11 mouse cellular contexts compared by ENCODE assay signal in the genomic region with DNA sequence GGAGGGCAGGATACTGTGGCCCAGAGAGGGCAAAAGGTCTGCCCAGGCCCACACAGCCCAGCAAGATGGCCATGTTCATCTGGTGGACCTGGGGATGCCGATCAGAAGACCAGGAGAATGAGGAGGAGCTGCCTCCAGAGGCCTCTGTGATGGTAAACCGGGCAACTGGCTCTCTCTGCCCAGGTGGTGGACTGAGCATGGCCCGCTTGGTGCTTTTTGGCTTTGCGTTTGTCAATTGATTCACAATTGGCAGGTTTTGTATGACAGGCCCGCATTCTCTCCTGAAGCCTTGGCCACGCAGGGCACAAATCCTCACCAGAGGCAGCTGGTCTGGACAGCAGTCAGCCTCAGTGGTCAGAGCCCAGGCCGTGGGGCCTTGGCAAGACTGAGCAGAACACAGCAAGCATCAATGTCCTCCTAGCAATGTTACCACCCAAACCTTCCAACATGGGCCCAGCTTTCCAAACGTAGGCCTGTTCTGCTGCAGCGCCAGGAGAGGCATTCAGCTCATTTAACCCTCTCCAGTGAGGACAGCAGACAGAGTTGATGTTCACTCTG. TPM values are rescaled to one million over a fixed set of nuclear protein-coding genes. Genes with fewer than 3 reads are reported as not detected.
DNase-seq lines count a peak whose midpoint lies in the region; ATAC-seq and TF ChIP-seq lines count a peak whose summit lies in the region.
"Had no signal": no experiment of that assay in that cellular context is flagged by ENCODE, and none has a peak within 500 bp of the region (broad histone marks: within the 10 kb centered on the region; RNA-seq: fewer than 3 reads in every experiment).

No protein-coding gene starts in this region.

- H3K4me2 ChIP-seq in forebrain, postnatal 0 days (ENCODE audit: low read depth), result peak overlapping the region; percentile 93; the same call in 1 of the 2 replicates
- no peak overlapping the region for H3K4me2 ChIP-seq in forebrain, embryonic 16.5 days (ENCODE audit: low read length)
- H3K4me2 ChIP-seq in hindbrain, embryonic 12.5 days (replicated peaks), result peak overlapping the region; percentile 99; the same call in 1 of the 2 replicates
- H3K4me2 ChIP-seq in midbrain, embryonic 15.5 days, result peak overlapping the region; percentile 88; the same call in 1 of the 2 replicates

- ATAC-seq in forebrain, postnatal 0 days, result no peak
- no peak for ATAC-seq in forebrain, embryonic 16.5 days
- no peak for ATAC-seq in hindbrain, embryonic 12.5 days (ENCODE audit: low FRiP score)
- no peak; the same call in 1 of the 2 replicates for ATAC-seq in midbrain, embryonic 15.5 days (replicated peaks)

- H3K4me1 ChIP-seq in forebrain, postnatal 0 days (ENCODE audit: insufficient read depth), result peaks cover 29% of the 10 kb centered on the region
- H3K4me1 ChIP-seq in forebrain, embryonic 16.5 days (replicated peaks; ENCODE audit: control insufficient read depth, insufficient read depth, low read length), result peaks cover 29% of the 10 kb centered on the region
- peaks cover 37% of the 10 kb centered on the region for H3K4me1 ChIP-seq in hindbrain, embryonic 12.5 days
- H3K4me1 ChIP-seq in midbrain, embryonic 15.5 days, result peaks cover 36% of the 10 kb centered on the region

- intact Hi-C loops in left cerebral cortex, postnatal 36 days (cut with DNase I), result loop anchor here (5.0 kb wide), 1 partner anchor 41 kb away; a partner anchor contains a TSS

- no peak overlapping the region for H3K4me3 ChIP-seq in forebrain, postnatal 0 days (ENCODE audit: low read depth, low read length)
- no peak overlapping the region for H3K4me3 ChIP-seq in forebrain, embryonic 16.5 days (replicated peaks; ENCODE audit: low read length)
- H3K4me3 ChIP-seq in hindbrain, embryonic 12.5 days, result no peak overlapping the region
- H3K4me3 ChIP-seq in midbrain, embryonic 15.5 days, result no peak overlapping the region

- H3K9ac ChIP-seq in forebrain, postnatal 0 days, result no peak overlapping the region
- H3K9ac ChIP-seq in forebrain, embryonic 16.5 days (replicated peaks; ENCODE audit: low read depth, low read length), result no peak overlapping the region
- H3K9ac ChIP-seq in hindbrain, embryonic 12.5 days, result no peak overlapping the region
- H3K9ac ChIP-seq in midbrain, embryonic 15.5 days, result no peak overlapping the region

- H3K27me3 ChIP-seq in forebrain, postnatal 0 days (ENCODE audit: insufficient read depth, low read length), result no peaks in the 10 kb centered on the region
- H3K27me3 ChIP-seq in forebrain, embryonic 16.5 days (replicated peaks; ENCODE audit: control insufficient read depth, insufficient read depth, low read length), result no peaks in the 10 kb centered on the region
- no peaks in the 10 kb centered on the region; the same call in 1 of the 2 replicates for H3K27me3 ChIP-seq in hindbrain, embryonic 12.5 days
- no peaks in the 10 kb centered on the region for H3K27me3 ChIP-seq in midbrain, embryonic 15.5 days (replicated peaks)

- no peak for DNase-seq in forebrain, postnatal 0 days
- peak; percentile 24 to 28 for DNase-seq in left cerebral cortex, postnatal 36 days (ENCODE audit: low spot score in 2 of 2)
- DNase-seq in left cerebral cortex, adult 8-10 months (ENCODE audit: low spot score in 2 of 2), result no peak
- no peak for DNase-seq in spleen, adult 18-20 months
- DNase-seq in layer of hippocampus, postnatal 25 days (ENCODE audit: extremely low spot score in 1 of 2, low spot score in 1 of 2), result no peak
- DNase-seq: adrenal gland, adult 8-10 months; kidney, postnatal 4 days; lung, postnatal 10 days had no signal

- no peak for TF ChIP-seq CTCF in forebrain, postnatal 0 days (IDR thresholded peaks at IDR 0.05; ENCODE audit: low read depth)

- no peak overlapping the region for H3K27ac ChIP-seq in forebrain, postnatal 0 days (ENCODE audit: low read depth, low read length)
- H3K27ac ChIP-seq in forebrain, embryonic 16.5 days (ENCODE audit: low read length), result no peak overlapping the region
- peak overlapping the region; percentile 98; the same call in 1 of the 2 replicates for H3K27ac ChIP-seq in hindbrain, embryonic 12.5 days
- H3K27ac ChIP-seq in midbrain, embryonic 15.5 days, result no peak overlapping the region

- peaks cover 7% of the 10 kb centered on the region; the same call in 1 of the 2 replicates for H3K36me3 ChIP-seq in forebrain, postnatal 0 days (ENCODE audit: insufficient read depth)
- no peaks in the 10 kb centered on the region; the same call in 1 of the 2 replicates for H3K36me3 ChIP-seq in forebrain, embryonic 16.5 days (ENCODE audit: control insufficient read depth, insufficient read depth)
- peaks cover 7% of the 10 kb centered on the region for H3K36me3 ChIP-seq in hindbrain, embryonic 12.5 days
- H3K36me3 ChIP-seq in midbrain, embryonic 15.5 days (replicated peaks), result no peaks in the 10 kb centered on the region

- 71% methylated on average over 9 of the region's 9 CpGs for WGBS in forebrain, postnatal 0 days
- 71% methylated on average over 9 of the region's 9 CpGs for WGBS in forebrain, embryonic 16.5 days
- 83% methylated on average over 9 of the region's 9 CpGs for WGBS in hindbrain, embryonic 12.5 days
- 79% methylated on average over 9 of the region's 9 CpGs for WGBS in midbrain, embryonic 15.5 days

- H3K9me3 ChIP-seq in forebrain, postnatal 0 days (ENCODE audit: low read length), result no peaks in the 10 kb centered on the region
- H3K9me3 ChIP-seq in forebrain, embryonic 16.5 days (ENCODE audit: control insufficient read depth, low read length), result no peaks in the 10 kb centered on the region
- no peaks in the 10 kb centered on the region for H3K9me3 ChIP-seq in hindbrain, embryonic 12.5 days (replicated peaks)
- H3K9me3 ChIP-seq in midbrain, embryonic 15.5 days, result no peaks in the 10 kb centered on the region

RNA-seq across cellular contexts. Expression of a gene that starts 12.3 kb away (rescaled TPM):
- 398 and 490 TPM in 2 replicates for total RNA-seq in forebrain, postnatal 0 days (2014; rRNA removed)
- polyA plus RNA-seq in forebrain, postnatal 0 days (2015; fragmentation: Nextera tagmentation; extraction: Ambion mirVana), result 160 and 248 TPM in 2 replicates
- polyA plus RNA-seq in forebrain, embryonic 16.5 days (2015; fragmentation: Nextera tagmentation; extraction: Ambion mirVana), result 234 and 240 TPM in 2 replicates
- 100 to 1,000 TPM; 135 to 154 TPM for total RNA-seq in left cerebral cortex, postnatal 36 days (2021)
- total RNA-seq in left cerebral cortex, adult 8-10 months (2022), result 100 to 1,000 TPM; 146 to 162 (median 152) TPM
- polyA plus RNA-seq in hindbrain, embryonic 12.5 days (2016; fragmentation: Nextera tagmentation; extraction: Ambion mirVana), result 280 and 284 TPM in 2 replicates
- 284 and 297 TPM in 2 replicates for polyA plus RNA-seq in midbrain, embryonic 15.5 days (2015; fragmentation: Nextera tagmentation; extraction: Ambion mirVana)
- 100 to 1,000 TPM; 110 to 121 TPM for total RNA-seq in layer of hippocampus, postnatal 25 days (2021)

RNA-seq across cellular contexts. Expression of a gene that starts 39.7 kb away (rescaled TPM):
- 32.0 and 41.9 TPM in 2 replicates for total RNA-seq in forebrain, postnatal 0 days (2014; rRNA removed)
- 22.9 and 30.3 TPM in 2 replicates for polyA plus RNA-seq in forebrain, postnatal 0 days (2015; fragmentation: Nextera tagmentation; extraction: Ambion mirVana)
- polyA plus RNA-seq in forebrain, embryonic 16.5 days (2015; fragmentation: Nextera tagmentation; extraction: Ambion mirVana), result 43.4 and 44.0 TPM in 2 replicates
- 10 to 100 TPM; 67.6 to 73.5 TPM for total RNA-seq in left cerebral cortex, postnatal 36 days (2021)
- 10 to 100 TPM; 69.7 to 89.8 (median 75.6) TPM for total RNA-seq in left cerebral cortex, adult 8-10 months (2022)
- polyA plus RNA-seq in hindbrain, embryonic 12.5 days (2016; fragmentation: Nextera tagmentation; extraction: Ambion mirVana), result 46.2 and 52.0 TPM in 2 replicates
- 47.9 and 54.9 TPM in 2 replicates for polyA plus RNA-seq in midbrain, embryonic 15.5 days (2015; fragmentation: Nextera tagmentation; extraction: Ambion mirVana)
- 10 to 100 TPM; 54.2 to 55.4 TPM for total RNA-seq in layer of hippocampus, postnatal 25 days (2021)

Comparison
In these comparisons a context has a peak if more than half of its experiments do, and no peak if none do; other contexts are left out.
1. DNase-seq: peak in left cerebral cortex, postnatal 36 days (2 of 2); none in forebrain, postnatal 0 days (single experiment), left cerebral cortex, adult 8-10 months (0 of 2), spleen, adult 18-20 months (0 of 2) and layer of hippocampus, postnatal 25 days (0 of 2).